Mouse (Mus musculus) heart, adult 2 months (tissue): Measurements from ENCODE around the gene Mrps25. TPM values are rescaled to one million over a fixed set of nuclear protein-coding genes. Genes with fewer than 3 reads are reported as not detected.

Source experiments
- DNase-seq, 2 experiments: peaks; one replicate each; pipeline ENCODE4 v3.0.0; 2021
- H3K27ac ChIP-seq: fragments of 200-600 bp; 2 replicates; pipeline ENCODE4 v1.8.1; 2022
- H3K27me3 ChIP-seq: fragments of 200-500 bp; 2 replicates; pipeline ENCODE4 v1.6.1; 2012; ENCODE audit warnings: mild to moderate bottlenecking, low read length, inconsistent platforms, mixed read lengths; ENCODE audit not compliant: control insufficient read depth, insufficient read depth
- H3K36me3 ChIP-seq: fragments of 200-500 bp; 2 replicates; pipeline ENCODE4 v1.6.1; 2012; ENCODE audit warnings: low read length, inconsistent platforms; ENCODE audit not compliant: control insufficient read depth, insufficient read depth
- H3K4me1 ChIP-seq: fragments of 200-500 bp; 2 replicates; pipeline ENCODE4 v1.6.1; 2011; ENCODE audit warnings: low read length; ENCODE audit not compliant: control insufficient read depth, insufficient read depth
- H3K4me3 ChIP-seq: fragments of 200-600 bp; 2 replicates; pipeline ENCODE4 v1.8.1; 2022
- H3K79me2 ChIP-seq: fragments of 200-500 bp; replicated peaks from 2 replicates; pipeline ENCODE4 v1.6.1; 2012; ENCODE audit warnings: mild to moderate bottlenecking, inconsistent platforms, low read length, moderate library complexity, mixed read lengths; ENCODE audit not compliant: control insufficient read depth, insufficient read depth
- H3K9ac ChIP-seq: fragments of 200-500 bp; 2 replicates; pipeline ENCODE4 v1.6.1; 2012; ENCODE audit warnings: low read depth, mild to moderate bottlenecking, control low read depth, inconsistent platforms, low read length, mixed read lengths
- CTCF ChIP-seq: fragments of 200-600 bp; IDR thresholded peaks from 2 replicates; pipeline ENCODE4 v1.8.1; 2022; ENCODE audit warnings: antibody characterized with exemption, mild to moderate bottlenecking, moderate library complexity
- EP300 ChIP-seq: fragments of 200-500 bp; IDR thresholded peaks from 2 replicates; pipeline ENCODE4 v1.6.1; 2011; ENCODE audit warnings: low read depth, low read length, control low read depth; ENCODE audit not compliant: insufficient read depth
- POLR2A ChIP-seq: fragments of 200-500 bp; IDR thresholded peaks from 2 replicates; pipeline ENCODE4 v1.6.1; 2011; ENCODE audit warnings: mild to moderate bottlenecking, low read depth, low read length, control low read depth; ENCODE audit not compliant: insufficient read depth
- intact Hi-C: fragments of 180-260 bp; cut with DNase I; formaldehyde crosslinking; loops from one replicate; pipeline ENCODE4 v1.15.1; 2025
- polyA plus RNA-seq: library from polyadenylated mRNA; depleted of rRNA; stranded (reverse); fragments of >200 nt; gene quantifications from 2 replicates; pipeline ENCODE4 v1.2.3, GENCODE M21; 2012; rRNA removed
- total RNA-seq, 2 experiments: library from RNA; stranded (reverse); gene quantifications; 2 replicates each; pipeline ENCODE4 v1.2.3; 2021

The Mrps25 gene
- total and polyA plus RNA-seq, 3 experiments = 21.2 to 76.5 (median 70.5) TPM

- TF ChIP-seq EP300 (no peak), POLR2A (no peak), CTCF (no peak)
Observed at GRCm38 (mm10) chr6:92124547-92124946, 59.3 kb downstream of the Mrps25 start.

More at GRCm38 (mm10) chr6:92124547-92124946, 59.3 kb downstream of the Mrps25 start:
- H3K36me3 ChIP-seq = no peaks in the 10 kb centered on the region
- no peaks in the 10 kb centered on the region; the same call in 1 of the 2 replicates for H3K4me1 ChIP-seq
- intact Hi-C loops = no loop called here
- no peaks in the 10 kb centered on the region for H3K27me3 ChIP-seq
- H3K27ac ChIP-seq = no peak overlapping the region
- 0 out of 2 replicates have a peak, but pooled peaks cover 2% of the 10 kb centered on the region for H3K79me2 ChIP-seq
- no peak for DNase-seq
- H3K4me3 ChIP-seq = no peak overlapping the region
- H3K9ac ChIP-seq = no peak overlapping the region

Other genes starting within 250 kb of the Mrps25 start
- 10 to 100 TPM; 21.0 to 21.8 TPM for gene Fgd5, start 205.2 kb downstream of the Mrps25 start, total RNA-seq
- 12.7 and 18.4 TPM in 2 replicates for gene Fgd5, start 205.2 kb downstream of the Mrps25 start, polyA plus RNA-seq
- gene Nr2c2, start 92.6 kb downstream of the Mrps25 start, total RNA-seq = 10 to 100 TPM; 21.6 to 26.8 TPM
- 8.5 and 14.8 TPM in 2 replicates for gene Nr2c2, start 92.6 kb downstream of the Mrps25 start, polyA plus RNA-seq
- gene Rbsn, start 30.9 kb upstream of the Mrps25 start, total RNA-seq = 10 to 100 TPM; 11.6 to 15.7 TPM
- gene Rbsn, start 30.9 kb upstream of the Mrps25 start, polyA plus RNA-seq = 6.4 and 11.3 TPM in 2 replicates
- not detected for gene Trh, start 60.6 kb upstream of the Mrps25 start, total RNA-seq
- gene Trh, start 60.6 kb upstream of the Mrps25 start, polyA plus RNA-seq = not detected in 2 replicates